Mouse (Mus musculus): ENCODE results near the gene Ptcd3. TPM values are rescaled to one million over a fixed set of nuclear protein-coding genes. Genes with fewer than 3 reads are reported as not detected.
"Not testable (repeated sequence)": the region's sequence is repeated elsewhere in the genome, so short reads cannot be mapped to it uniquely, and the experiment has no call there.

The Ptcd3 gene
- total RNA-seq, 2 experiments from 2014 or later = 52.8 to 72.9 TPM

- 0 out of 2 replicates have a peak, but pooled peaks have one; percentile 47 for ATAC-seq (ENCODE audit: poor library complexity, severe bottlenecking)
Observed at GRCm38 (mm10) chr6:71877965-71878760, 30.4 kb downstream of the Ptcd3 start.

- 0 out of 2 replicates have a peak, but pooled peaks have one; percentile 27 for ATAC-seq (ENCODE audit: poor library complexity, severe bottlenecking)
Observed at GRCm38 (mm10) chr6:71871396-71871795, 37.2 kb downstream of the Ptcd3 start.

GRCm38 (mm10) chr6:71868809-71869208 lies 39.7 kb downstream of the Ptcd3 start:
- ATAC-seq (ENCODE audit: poor library complexity, severe bottlenecking) = no peak

- ATAC-seq (ENCODE audit: poor library complexity, severe bottlenecking) = no peak
Observed at GRCm38 (mm10) chr6:71867751-71868150, 40.8 kb downstream of the Ptcd3 start.

GRCm38 (mm10) chr6:71846906-71847305 lies 61.6 kb downstream of the Ptcd3 start:
- not testable (repeated sequence) for ATAC-seq (ENCODE audit: poor library complexity, severe bottlenecking)

GRCm38 (mm10) chr6:71840597-71841290 lies 67.8 kb downstream of the Ptcd3 start:
- ATAC-seq (ENCODE audit: poor library complexity, severe bottlenecking) = no peak

GRCm38 (mm10) chr6:71839815-71840214 lies 68.7 kb downstream of the Ptcd3 start:
- no peak for ATAC-seq (ENCODE audit: poor library complexity, severe bottlenecking)

- no peak for ATAC-seq (ENCODE audit: poor library complexity, severe bottlenecking)
Observed at GRCm38 (mm10) chr6:71836811-71837210, 71.7 kb downstream of the Ptcd3 start.

GRCm38 (mm10) chr6:71831581-71831960 lies 77.0 kb downstream of the Ptcd3 start:
- ATAC-seq (ENCODE audit: poor library complexity, severe bottlenecking) = peak; percentile 94

- ATAC-seq (ENCODE audit: poor library complexity, severe bottlenecking) = peak; percentile 93
Observed at GRCm38 (mm10) chr6:71830690-71831580, 77.6 kb downstream of the Ptcd3 start, which contains the start of gene Immt. Gene Immt, plus strand, starts transcription at chr6:71831331.

Other genes with a start within 250 kb of the Ptcd3 start
- gene Reep1, start 201.2 kb downstream of the Ptcd3 start, total RNA-seq (2015) = 0.05 TPM in 1 of 2 replicates, not detected in the other
- 0.15 TPM in 1 of 2 replicates, not detected in the other for gene Reep1, start 201.2 kb downstream of the Ptcd3 start, total RNA-seq (2017)
- gene Mrpl35, start 81.8 kb downstream of the Ptcd3 start, total RNA-seq (2015) = 24.7 and 25.6 TPM in 2 replicates
- gene Mrpl35, start 81.8 kb downstream of the Ptcd3 start, total RNA-seq (2017) = 12.0 and 18.1 TPM in 2 replicates
- 97.2 and 101 TPM in 2 replicates for gene Immt, start 77.4 kb downstream of the Ptcd3 start, total RNA-seq (2015)
- 76.5 and 88.6 TPM in 2 replicates for gene Immt, start 77.4 kb downstream of the Ptcd3 start, total RNA-seq (2017)
- gene Polr1a, start 303 bp upstream of the Ptcd3 start, total RNA-seq (2015) = 17.3 and 20.6 TPM in 2 replicates
- gene Polr1a, start 303 bp upstream of the Ptcd3 start, total RNA-seq (2017) = 32.2 and 52.7 TPM in 2 replicates
- gene St3gal5, start 188.8 kb upstream of the Ptcd3 start, total RNA-seq (2015) = 57.9 and 69.2 TPM in 2 replicates
- gene St3gal5, start 188.8 kb upstream of the Ptcd3 start, total RNA-seq (2017) = 73.5 and 121 TPM in 2 replicates

All from megakaryocyte, adult 5-6 weeks (primary cell).